Mouse (Mus musculus) cerebellum, postnatal 4 days (tissue): ENCODE results near the gene Htatip2.

Source experiments
- DNase-seq, 2 experiments: peaks; one replicate each; pipeline ENCODE4 v3.0.0; 2022; ENCODE audit warnings: low spot score in 2 of 2, mixed read lengths in 1 of 2

Gene Htatip2

GRCm38 (mm10) chr7:49758934-49759571, at the start of gene Htatip2:
Htatip2 (plus strand) TSS chr7:49759115.
- no peak for DNase-seq

- no peak for DNase-seq
Observed at GRCm38 (mm10) chr7:49709381-49710021, 49.4 kb upstream of the Htatip2 start.

GRCm38 (mm10) chr7:49717942-49718733, 40.8 kb upstream of the Htatip2 start:
- DNase-seq, result no peak

GRCm38 (mm10) chr7:49734342-49734741, 24.6 kb upstream of the Htatip2 start:
- no peak for DNase-seq

- DNase-seq, result no peak
Observed at GRCm38 (mm10) chr7:49739448-49739847, 19.5 kb upstream of the Htatip2 start.

GRCm38 (mm10) chr7:49741474-49741873, 17.4 kb upstream of the Htatip2 start:
- DNase-seq, result no peak

GRCm38 (mm10) chr7:49741923-49742322, 17.0 kb upstream of the Htatip2 start:
- no peak for DNase-seq

GRCm38 (mm10) chr7:49751148-49751547, 7.8 kb upstream of the Htatip2 start:
- DNase-seq, result peak in 1 of 2 experiments; percentile 40

- peak in 1 of 2 experiments; percentile 26 for DNase-seq
Observed at GRCm38 (mm10) chr7:49752730-49753506, 6.0 kb upstream of the Htatip2 start.

- DNase-seq, result peak; percentile 43 to 54
Observed at GRCm38 (mm10) chr7:49754767-49755166, 4.1 kb upstream of the Htatip2 start.

- DNase-seq, result no peak
Observed at GRCm38 (mm10) chr7:49762605-49763004, 3.7 kb downstream of the Htatip2 start.

GRCm38 (mm10) chr7:49764011-49764716, 5.2 kb downstream of the Htatip2 start:
- no peak for DNase-seq

- DNase-seq, result no peak
Observed at GRCm38 (mm10) chr7:49766166-49766565, 7.3 kb downstream of the Htatip2 start.

- DNase-seq, result no peak
Observed at GRCm38 (mm10) chr7:49768509-49768908, 9.6 kb downstream of the Htatip2 start.

- DNase-seq, result no peak
Observed at GRCm38 (mm10) chr7:49774396-49774795, 15.5 kb downstream of the Htatip2 start.

GRCm38 (mm10) chr7:49777585-49777984, 18.7 kb downstream of the Htatip2 start:
- DNase-seq, result no peak

GRCm38 (mm10) chr7:49778114-49778901, 19.4 kb downstream of the Htatip2 start, which contains the start of gene Prmt3:
Prmt3 (plus strand) TSS chr7:49778346.
- DNase-seq, result peak; percentile 100

- DNase-seq, result peak in 1 of 2 experiments; percentile 13
Observed at GRCm38 (mm10) chr7:49778904-49779615, 20.1 kb downstream of the Htatip2 start.

GRCm38 (mm10) chr7:49783017-49783416, 24.1 kb downstream of the Htatip2 start:
- DNase-seq, result no peak

- DNase-seq, result no peak
Observed at GRCm38 (mm10) chr7:49785141-49785540, 26.2 kb downstream of the Htatip2 start.
